Mouse (Mus musculus) heart, embryonic 15.5 days (tissue): Measurements from ENCODE around the gene Ska2. TPM values are rescaled to one million over a fixed set of nuclear protein-coding genes. Genes with fewer than 3 reads are reported as not detected.

Source experiments
- ATAC-seq: fragments of 200-750 bp; cut with Nextera tagmentation; replicated peaks from 2 replicates; pipeline ENCODE4 v1.8.0; 2017; ENCODE audit warnings: low read depth, moderate TSS enrichment; ENCODE audit not compliant: insufficient number of reproducible peaks, insufficient read depth, low FRiP score
- H3K27ac ChIP-seq: fragments of 300-500 bp; sonication (generic); 2 replicates; pipeline ENCODE4 v1.5.1; 2015; ENCODE audit warnings: mild to moderate bottlenecking, inconsistent platforms
- H3K27me3 ChIP-seq: fragments of 300-500 bp; sonication (generic); 2 replicates; pipeline ENCODE4 v1.6.1; 2015; ENCODE audit warnings: inconsistent platforms
- H3K36me3 ChIP-seq: fragments of 300-500 bp; sonication (generic); 2 replicates; pipeline ENCODE4 v1.6.1; 2015; ENCODE audit warnings: mild to moderate bottlenecking, inconsistent platforms
- H3K4me1 ChIP-seq: fragments of 300-500 bp; sonication (generic); replicated peaks from 2 replicates; pipeline ENCODE4 v1.6.1; 2015; ENCODE audit warnings: inconsistent platforms
- H3K4me2 ChIP-seq: fragments of 300-500 bp; sonication (generic); 2 replicates; pipeline ENCODE4 v1.6.1; 2015; ENCODE audit warnings: inconsistent platforms, mild to moderate bottlenecking, moderate library complexity
- H3K4me3 ChIP-seq: fragments of 300-500 bp; sonication (generic); 2 replicates; pipeline ENCODE4 v1.5.1; 2015; ENCODE audit warnings: mild to moderate bottlenecking, inconsistent platforms
- H3K9ac ChIP-seq: fragments of 300-500 bp; sonication (generic); 2 replicates; pipeline ENCODE4 v1.6.1; 2015; ENCODE audit warnings: mild to moderate bottlenecking, inconsistent platforms
- H3K9me3 ChIP-seq: fragments of 300-500 bp; sonication (generic); replicated peaks from 2 replicates; pipeline ENCODE4 v1.6.1; 2016; ENCODE audit warnings: inconsistent platforms
- WGBS: fragments of 180-500 bp; shearing (Covaris S2); methylation state at CpG from one replicate; pipeline ENCODE4 v1.1.7; 2015; ENCODE audit warnings: mixed read lengths; 5-methylcytosine and 5-hydroxymethylcytosine counted together
- polyA plus RNA-seq: library from polyadenylated mRNA; unstranded; fragments of >200 nt; fragmentation: Nextera tagmentation; extraction: Ambion mirVana; gene quantifications from 2 replicates; pipeline ENCODE4 v1.2.1, GENCODE M21; 2015

Gene Ska2
- polyA plus RNA-seq: 46.9 and 50.2 TPM in 2 replicates

DNA sequence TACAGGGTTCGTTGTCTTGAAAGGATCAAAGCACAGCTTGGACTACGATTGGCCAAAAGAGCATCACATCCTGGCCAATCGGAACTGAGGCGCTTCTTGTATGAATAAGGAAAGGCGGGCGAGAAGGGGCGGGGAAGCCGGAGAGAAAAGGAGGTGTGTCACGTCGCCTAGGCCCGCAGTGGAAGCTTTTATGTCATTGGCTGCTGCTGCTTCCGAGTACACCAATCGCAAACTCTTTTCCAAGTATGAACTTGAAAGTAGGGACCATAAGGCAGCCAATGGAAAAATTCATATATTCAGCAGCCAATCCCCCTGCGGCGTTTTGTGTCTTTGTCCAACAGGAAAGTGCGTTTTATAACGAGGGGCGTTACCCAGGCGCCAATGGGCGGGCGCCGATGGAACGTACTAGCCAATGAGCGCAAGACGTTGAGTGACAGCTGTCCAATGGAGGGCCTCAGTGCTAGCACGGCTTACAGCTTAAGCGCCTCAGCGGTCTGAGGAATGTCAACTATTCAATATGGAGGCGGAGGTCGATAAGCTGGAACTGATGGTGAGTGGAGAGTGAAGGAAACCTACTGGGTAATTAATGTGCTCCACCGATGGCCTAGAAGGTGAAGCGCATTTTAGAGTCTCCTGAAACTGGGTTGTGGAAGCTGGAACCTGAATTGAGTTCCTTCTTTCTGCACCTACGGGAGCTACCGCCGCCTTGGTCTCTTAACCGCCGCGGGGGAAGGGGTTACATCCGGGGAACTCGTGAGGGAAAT lies at the start of gene Ska2:
Ska2 (plus strand) TSS at position 480 of the 764 bp plus-strand sequence.
- Histone ChIP-seq H3K27me3 (no peaks in the 10 kb centered on the region), H3K9ac (peak within 1 kb of the TSS; percentile 87), H3K36me3 (peaks cover 25% of the 10 kb centered on the region), H3K4me3 (peak within 1 kb of the TSS; percentile 90), H3K4me2 (peak within 1 kb of the TSS; percentile 72), H3K4me1 (peaks cover 24% of the 10 kb centered on the region), H3K9me3 (no peaks in the 10 kb centered on the region), H3K27ac (peak within 1 kb of the TSS; percentile 97)
- peak; percentile 99 for ATAC-seq
- WGBS: under 1% methylated on average over 40 of the region's 40 CpGs

DNA sequence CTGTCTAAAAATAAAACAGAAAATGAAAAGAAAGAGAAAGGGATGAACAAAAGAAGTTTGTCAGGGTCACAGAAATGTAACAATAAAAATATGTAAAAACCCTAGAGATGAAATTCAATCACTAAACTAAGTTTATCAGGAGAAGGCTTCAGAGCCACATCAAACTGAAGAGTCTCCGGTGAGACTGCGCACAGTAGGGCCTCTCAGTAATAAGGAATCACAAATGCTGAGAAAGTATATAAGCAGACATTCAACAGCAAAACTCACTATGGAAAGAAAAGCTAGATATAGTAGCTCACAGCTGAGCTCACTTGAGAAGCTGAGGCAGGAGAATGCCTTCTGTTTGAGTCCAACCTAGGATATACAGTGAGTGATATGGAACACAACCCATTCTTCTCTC lies 48.6 kb upstream of the Ska2 start:
- Histone ChIP-seq H3K4me2 (no peak overlapping the region), H3K4me1 (no peaks in the 10 kb centered on the region), H3K9me3 (no peaks in the 10 kb centered on the region), H3K4me3 (no peak overlapping the region), H3K36me3 (peaks cover 26% of the 10 kb centered on the region), H3K27ac (no peak overlapping the region), H3K27me3 (no peaks in the 10 kb centered on the region), H3K9ac (no peak overlapping the region)
- ATAC-seq: no peak
- WGBS: 99% methylated on average over 2 of the region's 2 CpGs

DNA sequence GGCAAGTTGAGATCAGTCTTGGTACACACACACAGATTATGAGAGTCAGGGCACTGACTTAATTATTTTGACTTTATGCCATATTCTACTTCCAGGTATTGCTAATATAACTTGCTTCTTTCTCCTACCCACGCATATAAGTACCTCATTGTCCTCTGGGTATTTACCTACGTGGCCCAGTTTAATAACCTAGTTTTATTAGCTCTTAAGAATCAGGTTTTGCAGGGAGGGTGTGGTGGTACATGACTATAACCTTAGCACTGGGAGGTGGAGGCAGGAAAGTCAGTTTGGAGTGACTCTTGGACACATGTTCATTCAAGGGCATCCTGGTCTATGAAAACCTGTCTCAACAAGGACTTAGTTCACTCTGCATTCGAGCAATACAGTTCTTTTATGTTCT lies 46.9 kb upstream of the Ska2 start:
- peaks cover 18% of the 10 kb centered on the region for H3K36me3 ChIP-seq
- H3K4me2 ChIP-seq: no peak overlapping the region
- ATAC-seq: no peak
- H3K27me3 ChIP-seq: no peaks in the 10 kb centered on the region
- no peak overlapping the region for H3K4me3 ChIP-seq
- H3K9ac ChIP-seq: no peak overlapping the region
- no peak overlapping the region for H3K27ac ChIP-seq
- no peaks in the 10 kb centered on the region for H3K9me3 ChIP-seq
- no peaks in the 10 kb centered on the region for H3K4me1 ChIP-seq
- WGBS: 74% methylated on average over 3 of the region's 3 CpGs

DNA sequence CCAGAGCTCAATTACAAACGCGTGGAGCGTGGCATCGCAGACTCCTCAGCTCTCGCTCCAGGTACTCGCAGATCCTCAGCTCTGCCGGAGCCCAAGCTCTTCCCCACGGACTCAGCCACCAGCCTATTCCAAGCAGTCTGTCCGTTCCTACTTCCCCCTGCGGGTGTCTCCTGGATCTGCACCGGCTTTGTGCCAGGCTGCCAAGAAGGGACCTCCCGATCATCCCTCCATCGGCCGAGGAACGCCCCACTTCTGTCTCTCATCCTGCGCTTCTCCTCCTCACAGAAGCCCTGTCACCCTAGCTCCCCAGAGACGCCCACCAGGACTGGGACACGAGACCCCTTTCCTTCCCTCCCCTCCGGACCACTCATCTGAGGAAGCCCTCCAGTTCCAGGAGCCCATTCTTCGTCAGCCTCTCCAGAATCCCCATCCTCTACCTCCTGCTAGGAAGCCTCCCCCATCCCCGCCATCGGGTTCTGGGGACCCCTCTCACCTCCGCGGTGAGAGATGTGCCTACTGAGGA lies 35.6 kb upstream of the Ska2 start:
- WGBS: 1% methylated on average over 24 of the region's 24 CpGs
- peaks cover 17% of the 10 kb centered on the region for H3K36me3 ChIP-seq
- H3K4me1 ChIP-seq: peaks cover 11% of the 10 kb centered on the region
- peak overlapping the region; percentile 75 for H3K4me3 ChIP-seq
- no peaks in the 10 kb centered on the region for H3K9me3 ChIP-seq
- no peaks in the 10 kb centered on the region for H3K27me3 ChIP-seq
- H3K9ac ChIP-seq: peak overlapping the region; percentile 79
- H3K27ac ChIP-seq: peak overlapping the region; percentile 85
- H3K4me2 ChIP-seq: peak overlapping the region; percentile 97
- peak; percentile 72 for ATAC-seq

DNA sequence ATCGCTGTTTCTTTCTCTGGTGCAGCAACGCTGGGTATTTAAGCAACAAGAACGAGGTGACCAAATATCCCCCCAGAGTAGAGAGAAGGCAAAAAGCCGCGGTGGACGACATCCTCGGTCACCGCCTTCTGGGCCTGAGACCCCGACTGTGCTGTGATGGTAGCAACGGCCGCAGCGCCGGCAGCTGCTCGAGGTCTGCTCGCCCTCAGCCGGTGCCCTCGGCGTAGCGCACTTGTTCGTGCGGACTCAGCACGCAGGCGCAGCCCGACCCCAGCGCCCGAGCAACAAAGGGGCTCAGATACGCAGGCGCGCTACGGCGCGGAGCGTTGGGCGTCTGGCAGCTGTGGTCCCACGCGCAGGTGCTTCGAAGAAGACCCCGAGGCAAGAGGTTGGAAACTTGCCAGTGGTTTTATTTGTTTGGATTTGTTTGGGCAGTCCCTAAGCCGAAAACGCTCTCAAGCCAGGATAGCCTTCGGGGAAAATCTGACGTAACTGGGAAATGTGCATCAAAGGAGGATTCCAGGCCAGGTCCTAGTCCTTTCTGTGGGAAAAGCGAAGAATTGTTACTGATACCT lies 35.1 kb upstream of the Ska2 start, which contains the start of gene Gdpd1:
Gdpd1 (minus strand) TSS at position 197 of the 575 bp plus-strand sequence.
- peak within 1 kb of the TSS; percentile 97 for H3K4me2 ChIP-seq
- WGBS: 1% methylated on average over 43 of the region's 43 CpGs
- peaks cover 17% of the 10 kb centered on the region for H3K36me3 ChIP-seq
- peak within 1 kb of the TSS; percentile 85 for H3K27ac ChIP-seq
- no peaks in the 10 kb centered on the region for H3K27me3 ChIP-seq
- H3K4me3 ChIP-seq: peak within 1 kb of the TSS; percentile 75
- H3K9ac ChIP-seq: peak within 1 kb of the TSS; percentile 79
- ATAC-seq: peak; percentile 98
- no peaks in the 10 kb centered on the region for H3K9me3 ChIP-seq
- peaks cover 11% of the 10 kb centered on the region for H3K4me1 ChIP-seq

DNA sequence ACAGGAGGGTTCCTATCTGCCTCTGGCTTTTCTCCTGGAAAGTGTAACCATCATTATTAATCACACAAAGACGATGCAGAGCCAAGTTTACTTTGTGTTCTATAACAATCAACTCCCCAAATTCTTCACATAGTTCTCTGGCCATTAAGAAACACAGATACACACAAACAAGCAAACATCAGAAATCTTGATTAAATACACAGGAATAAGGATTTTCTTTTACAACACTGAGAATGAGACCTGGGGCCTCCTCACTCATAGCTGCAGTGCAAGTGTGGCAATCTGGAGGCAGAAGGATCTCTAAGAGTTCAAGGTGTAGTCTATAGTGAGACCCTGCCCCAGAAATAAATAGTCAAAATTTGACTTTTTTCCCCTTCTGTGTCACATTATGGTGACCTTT lies 25.3 kb upstream of the Ska2 start:
- no peak overlapping the region for H3K4me2 ChIP-seq
- peaks cover 40% of the 10 kb centered on the region for H3K36me3 ChIP-seq
- H3K4me3 ChIP-seq: no peak overlapping the region
- H3K9ac ChIP-seq: no peak overlapping the region
- H3K27me3 ChIP-seq: no peaks in the 10 kb centered on the region
- no peak for ATAC-seq
- no peak overlapping the region for H3K27ac ChIP-seq
- 80% methylated on average over 1 of the region's 1 CpGs for WGBS
- peaks cover 24% of the 10 kb centered on the region for H3K4me1 ChIP-seq
- no peaks in the 10 kb centered on the region for H3K9me3 ChIP-seq

DNA sequence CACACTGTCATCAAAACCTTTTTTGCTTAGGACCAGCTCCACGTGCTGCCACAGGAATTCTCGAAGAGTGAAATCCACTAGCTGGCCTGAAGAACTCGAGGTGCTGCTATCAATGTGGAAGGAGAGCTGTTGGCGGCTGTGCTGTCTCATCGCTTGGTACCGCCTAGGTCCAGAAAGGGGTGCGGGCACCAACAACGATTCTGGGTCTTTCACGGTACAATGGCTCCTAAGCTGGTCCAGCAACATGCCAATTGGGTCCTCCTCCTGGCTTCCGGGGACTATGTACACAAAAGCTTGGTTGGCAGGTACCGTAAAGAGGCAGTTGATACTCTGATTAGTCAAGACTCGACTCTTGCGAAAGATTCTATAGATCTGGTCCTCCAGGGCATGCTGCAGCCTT lies 23.6 kb upstream of the Ska2 start:
- Histone ChIP-seq H3K4me1 (peaks cover 24% of the 10 kb centered on the region), H3K4me3 (peak overlapping the region; percentile 86), H3K36me3 (peaks cover 36% of the 10 kb centered on the region), H3K9me3 (no peaks in the 10 kb centered on the region), H3K4me2 (peak overlapping the region; percentile 91), H3K9ac (peak overlapping the region; percentile 91), H3K27ac (no peak overlapping the region), H3K27me3 (no peaks in the 10 kb centered on the region)
- ATAC-seq: no peak
- whole genome bisulfite sequencing: 86% methylated on average over 13 of the region's 13 CpGs

DNA sequence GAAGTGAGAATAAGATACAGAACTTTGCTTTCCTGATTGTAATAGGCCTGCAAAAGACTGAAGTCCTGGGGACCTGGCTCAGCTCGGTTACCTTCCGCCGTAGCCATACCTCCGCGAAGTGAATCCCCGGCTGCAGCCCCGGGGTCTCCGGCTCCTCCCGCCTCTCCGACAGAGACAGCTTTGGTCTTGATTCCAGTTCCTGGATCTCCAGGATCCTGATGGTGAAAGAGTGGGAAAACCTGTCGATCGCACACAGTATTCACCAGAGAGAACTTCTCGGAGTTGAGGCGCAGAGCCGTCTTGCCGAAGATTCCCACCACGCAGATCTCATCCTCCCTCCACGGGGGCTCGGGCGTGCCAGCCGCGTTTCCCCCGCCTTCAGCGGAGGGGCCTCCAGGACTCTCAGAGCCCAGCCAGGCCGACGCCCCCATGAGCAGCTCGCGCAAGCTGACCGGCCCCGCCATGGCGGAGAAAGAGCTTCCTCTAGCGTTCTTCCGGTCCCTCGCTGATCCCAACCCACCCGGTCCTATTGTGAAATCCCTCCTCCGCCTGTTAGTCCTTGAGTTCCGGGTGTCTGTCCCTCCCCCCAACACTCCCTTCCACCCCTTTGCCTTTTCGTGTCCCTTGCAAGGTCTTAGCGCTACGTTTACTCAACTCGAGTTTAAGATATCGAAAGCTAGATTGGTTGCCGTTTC lies 22.6 kb upstream of the Ska2 start, which contains the start of gene Smg8:
Smg8 (minus strand) TSS at position 485 of the 695 bp plus-strand sequence.
- Histone ChIP-seq H3K36me3 (peaks cover 35% of the 10 kb centered on the region), H3K9ac (peak within 1 kb of the TSS; percentile 91), H3K27ac (peak within 1 kb of the TSS; percentile 70), H3K9me3 (no peaks in the 10 kb centered on the region), H3K4me2 (peak within 1 kb of the TSS; percentile 91), H3K4me3 (peak within 1 kb of the TSS; percentile 86), H3K4me1 (peaks cover 24% of the 10 kb centered on the region), H3K27me3 (no peaks in the 10 kb centered on the region)
- peak; percentile 82 for ATAC-seq
- WGBS: under 1% methylated on average over 43 of the region's 43 CpGs

DNA sequence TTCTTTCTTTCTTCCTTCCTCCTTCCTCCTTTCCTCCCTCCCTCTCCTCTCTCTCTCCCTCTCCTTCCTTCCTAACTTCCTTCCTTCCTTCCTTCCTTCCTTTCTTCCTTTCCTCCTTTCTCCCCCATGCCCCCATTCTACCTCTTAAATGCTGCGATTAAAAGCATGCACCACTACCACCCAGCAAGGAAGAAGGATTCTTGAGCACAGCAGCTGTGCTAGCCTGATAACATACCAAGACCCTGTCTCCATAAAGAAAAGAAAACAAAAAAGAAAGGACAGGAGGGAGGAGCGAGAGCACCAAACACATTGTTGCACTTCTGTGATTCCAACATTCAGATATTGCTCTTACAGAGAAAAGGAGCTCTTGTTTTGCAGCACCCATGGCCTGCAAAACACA lies 21.9 kb upstream of the Ska2 start:
- ATAC-seq: no peak
- Histone ChIP-seq H3K27ac (peak overlapping the region; percentile 70), H3K4me1 (peaks cover 24% of the 10 kb centered on the region), H3K4me2 (peak overlapping the region; percentile 91), H3K27me3 (no peaks in the 10 kb centered on the region), H3K9ac (peak overlapping the region; percentile 91; the same call in 1 of the 2 replicates), H3K36me3 (peaks cover 33% of the 10 kb centered on the region), H3K9me3 (no peaks in the 10 kb centered on the region), H3K4me3 (peak overlapping the region; percentile 86)
- whole genome bisulfite sequencing: 48% methylated on average over 2 of the region's 2 CpGs

DNA sequence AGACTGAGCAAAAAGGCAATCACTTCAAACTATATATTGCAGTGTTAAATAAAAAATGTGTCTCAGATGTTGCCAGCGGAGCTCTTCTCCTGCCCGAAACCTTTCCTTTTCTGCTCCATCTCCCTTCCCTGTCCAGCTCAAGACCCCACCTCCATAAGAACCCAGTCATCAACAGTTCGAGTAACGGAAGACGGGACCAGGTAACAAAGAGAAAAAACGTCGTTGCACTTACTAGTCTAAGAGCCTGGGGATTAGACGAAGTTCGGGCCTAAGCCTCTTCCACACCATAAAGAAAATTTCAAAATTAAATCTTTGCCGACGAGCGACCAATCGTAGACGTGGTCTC lies 652 bp upstream of the Ska2 start, which contains the start of gene Prr11:
Prr11 (minus strand) TSS at position 300 of the 346 bp plus-strand sequence.
- Histone ChIP-seq H3K4me2 (peak within 1 kb of the TSS; percentile 72), H3K27me3 (no peaks in the 10 kb centered on the region), H3K27ac (peak within 1 kb of the TSS; percentile 97), H3K9ac (peak within 1 kb of the TSS; percentile 87), H3K4me3 (peak within 1 kb of the TSS; percentile 90), H3K9me3 (no peaks in the 10 kb centered on the region), H3K4me1 (peaks cover 24% of the 10 kb centered on the region), H3K36me3 (peaks cover 30% of the 10 kb centered on the region)
- WGBS: under 1% methylated on average over 14 of the region's 14 CpGs
- ATAC-seq: no peak
